Mouse (Mus musculus) hindbrain, embryonic 12.5 days (tissue): ENCODE data around the gene Larp7. TPM values are rescaled to one million over a fixed set of nuclear protein-coding genes. Genes with fewer than 3 reads are reported as not detected.
A peak's percentile ranks its signal among the peaks of the same experiment; 100 is the strongest.

ENCODE experiments used
- ATAC-seq: fragments of 200-750 bp; cut with Nextera tagmentation; 2 replicates; pipeline ENCODE4 v1.8.0; 2017; ENCODE audit warnings: moderate TSS enrichment; ENCODE audit not compliant: low FRiP score
- H3K27ac ChIP-seq: fragments of 300-500 bp; sonication (generic); 2 replicates; pipeline ENCODE4 v1.5.1; 2016; ENCODE audit warnings: mild to moderate bottlenecking
- H3K27me3 ChIP-seq: fragments of 300-500 bp; sonication (generic); 2 replicates; pipeline ENCODE4 v1.6.1; 2016; ENCODE audit warnings: mild to moderate bottlenecking
- H3K36me3 ChIP-seq: fragments of 300-500 bp; sonication (generic); 2 replicates; pipeline ENCODE4 v1.6.1; 2016; ENCODE audit warnings: mild to moderate bottlenecking
- H3K4me1 ChIP-seq: fragments of 300-500 bp; sonication (generic); 2 replicates; pipeline ENCODE4 v1.6.1; 2016
- H3K4me2 ChIP-seq: fragments of 300-500 bp; sonication (generic); replicated peaks from 2 replicates; pipeline ENCODE4 v1.6.1; 2016; ENCODE audit warnings: mild to moderate bottlenecking
- H3K4me3 ChIP-seq: fragments of 300-500 bp; sonication (generic); 2 replicates; pipeline ENCODE4 v1.5.1; 2016; ENCODE audit warnings: mild to moderate bottlenecking
- H3K9ac ChIP-seq: fragments of 300-500 bp; sonication (generic); 2 replicates; pipeline ENCODE4 v1.6.1; 2016; ENCODE audit warnings: mild to moderate bottlenecking, moderate library complexity
- H3K9me3 ChIP-seq: fragments of 300-500 bp; sonication (generic); replicated peaks from 2 replicates; pipeline ENCODE4 v1.6.1; 2016; ENCODE audit warnings: mild to moderate bottlenecking
- WGBS: fragments of 180-500 bp; shearing (Covaris S2); methylation state at CpG from one replicate; pipeline ENCODE4 v1.1.7; 2016; 5-methylcytosine and 5-hydroxymethylcytosine counted together
- microRNA counts: library from miRNA; unstranded; fragments of <30 nt; microRNA quantifications from one replicate; lab custom pipeline; 2017
- microRNA-seq: library from miRNA; unstranded; fragments of <30 nt; microRNA quantifications from one replicate; pipeline ENCODE4, GENCODE M21; 2017
- polyA plus RNA-seq: library from polyadenylated mRNA; unstranded; fragments of >200 nt; fragmentation: Nextera tagmentation; extraction: Ambion mirVana; gene quantifications from 2 replicates; pipeline ENCODE4 v1.2.1, GENCODE M21; 2016

The Larp7 gene
- polyA plus RNA-seq, 1 experiment from 2014 or later = 49.8 TPM

DNA sequence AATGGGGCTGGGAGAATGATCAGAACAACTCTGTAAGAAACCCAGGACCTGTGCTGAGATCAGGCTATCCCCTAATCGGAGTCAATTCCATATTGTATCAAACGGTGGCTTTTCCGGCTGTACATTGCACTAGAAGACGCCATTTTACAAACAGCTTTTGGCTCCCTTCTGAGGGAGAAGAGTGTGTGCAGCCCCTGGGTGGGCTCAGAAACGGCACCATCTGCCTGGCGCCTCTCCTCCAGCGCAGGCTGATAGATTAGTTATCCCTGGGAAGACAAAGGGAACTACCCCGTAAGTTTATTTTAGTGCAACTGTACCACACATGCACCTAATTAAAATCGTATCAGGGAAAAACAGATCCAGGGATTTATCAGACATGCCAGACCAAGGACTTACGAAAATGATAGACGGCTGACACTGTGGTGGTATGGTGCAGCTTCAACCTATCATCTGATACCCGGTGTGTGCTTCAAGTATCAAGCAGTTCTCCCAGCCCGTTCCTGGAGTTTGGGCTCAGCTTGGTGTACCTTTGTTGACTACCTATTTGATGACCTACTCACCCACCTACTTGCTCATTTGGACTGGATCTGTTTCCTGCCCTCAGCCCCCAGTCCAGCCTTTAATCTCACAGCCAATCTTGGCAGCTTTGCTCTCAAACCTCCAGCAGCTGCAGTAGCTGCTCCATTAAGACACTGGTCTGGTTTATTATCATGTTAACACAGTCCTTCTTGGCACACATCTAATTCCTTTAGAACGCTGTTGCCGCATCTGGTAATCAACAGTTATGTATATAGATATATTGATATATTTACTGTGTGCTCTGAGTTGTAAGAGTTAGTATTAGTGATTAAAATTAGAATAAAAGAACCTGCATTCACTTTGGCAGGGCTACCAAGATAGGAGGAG is 45.0 kb downstream of the Larp7 start:
- no peak overlapping the region for H3K4me2 ChIP-seq
- H3K4me3 ChIP-seq = no peak overlapping the region
- H3K27ac ChIP-seq = no peak overlapping the region
- 81% methylated on average over 15 of the region's 15 CpGs for WGBS
- H3K9ac ChIP-seq = no peak overlapping the region
- no peak for ATAC-seq
- no peaks in the 10 kb centered on the region for H3K27me3 ChIP-seq
- H3K36me3 ChIP-seq = no peaks in the 10 kb centered on the region
- H3K9me3 ChIP-seq = no peaks in the 10 kb centered on the region
- H3K4me1 ChIP-seq = no peaks in the 10 kb centered on the region

- peak within 1 kb of the TSS; percentile 78 for H3K9ac ChIP-seq
- under 1% methylated on average over 46 of the region's 62 CpGs for WGBS
- peak within 1 kb of the TSS; percentile 100 for H3K4me2 ChIP-seq
- peaks cover 9% of the 10 kb centered on the region; the same call in 1 of the 2 replicates for H3K4me1 ChIP-seq
- H3K9me3 ChIP-seq = no peaks in the 10 kb centered on the region
- no peaks in the 10 kb centered on the region for H3K36me3 ChIP-seq
- peak within 1 kb of the TSS; percentile 69 for H3K4me3 ChIP-seq
- peak; percentile 70 for ATAC-seq
- 0 out of 2 replicates have a peak within 1 kb of the TSS, but pooled peaks have one; percentile 60 for H3K27ac ChIP-seq
- H3K27me3 ChIP-seq = peaks cover 17% of the 10 kb centered on the region
Measured at GRCm38 (mm10) chr3:127498742-127499400, 54.3 kb downstream of the Larp7 start, which contains the start of gene Ank2. Gene Ank2 (minus strand): TSS chr3:127499350.

DNA sequence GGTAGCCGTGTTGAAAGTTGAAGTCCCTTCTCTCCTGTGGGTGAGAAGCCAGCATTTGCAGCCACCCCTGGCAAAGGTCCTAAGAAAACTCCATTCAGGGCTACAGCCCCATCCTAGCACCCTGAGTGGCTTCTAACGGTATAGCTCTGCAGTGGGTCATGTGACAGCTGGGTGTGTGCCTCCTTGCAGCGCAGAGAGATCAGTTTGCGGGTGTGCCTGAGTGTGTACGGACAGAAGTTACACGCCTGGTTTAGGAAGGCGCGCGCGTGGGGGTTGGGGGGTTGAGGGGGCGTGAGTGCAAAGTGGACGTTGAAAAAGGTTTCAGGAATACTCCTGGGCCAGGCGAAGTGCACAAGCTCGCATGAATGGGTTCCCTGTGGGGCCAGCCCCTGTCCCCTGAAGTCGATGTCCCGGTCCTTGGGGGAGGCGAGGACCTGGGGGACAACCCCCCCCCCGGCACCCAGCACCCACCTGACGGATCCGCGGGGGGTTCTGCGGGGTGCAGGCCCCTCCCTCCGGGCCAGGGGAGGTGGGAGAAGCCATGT is 54.9 kb downstream of the Larp7 start:
- Histone ChIP-seq H3K9me3 (no peaks in the 10 kb centered on the region), H3K27me3 (peaks cover 17% of the 10 kb centered on the region), H3K4me2 (peak overlapping the region; percentile 100), H3K27ac (0 out of 2 replicates have a peak overlapping the region, but pooled peaks have one; percentile 60), H3K36me3 (no peaks in the 10 kb centered on the region), H3K4me1 (peaks cover 9% of the 10 kb centered on the region; the same call in 1 of the 2 replicates), H3K9ac (peak overlapping the region; percentile 78), H3K4me3 (peak overlapping the region; percentile 69)
- ATAC-seq = peak; percentile 88
- WGBS = 2% methylated on average over 23 of the region's 23 CpGs

GRCm38 (mm10) chr3:127492663-127493062 is 60.5 kb downstream of the Larp7 start:
- ATAC-seq = no peak
- H3K4me1 ChIP-seq = no peaks in the 10 kb centered on the region
- no peak overlapping the region for H3K4me2 ChIP-seq
- no peaks in the 10 kb centered on the region for H3K36me3 ChIP-seq
- no peak overlapping the region for H3K9ac ChIP-seq
- 85% methylated on average over 3 of the region's 3 CpGs for WGBS
- H3K27ac ChIP-seq = no peak overlapping the region
- no peaks in the 10 kb centered on the region for H3K9me3 ChIP-seq
- H3K27me3 ChIP-seq = no peaks in the 10 kb centered on the region
- no peak overlapping the region for H3K4me3 ChIP-seq

- Histone ChIP-seq H3K9ac (no peak overlapping the region), H3K4me1 (peaks cover 5% of the 10 kb centered on the region; the same call in 1 of the 2 replicates), H3K36me3 (no peaks in the 10 kb centered on the region), H3K9me3 (no peaks in the 10 kb centered on the region), H3K27ac (no peak overlapping the region), H3K4me3 (no peak overlapping the region), H3K27me3 (no peaks in the 10 kb centered on the region), H3K4me2 (no peak overlapping the region)
- ATAC-seq = no peak
- 71% methylated on average over 7 of the region's 7 CpGs for WGBS
Measured at GRCm38 (mm10) chr3:127487302-127487701, 65.8 kb downstream of the Larp7 start.

MicroRNAs encoded within 50 kb of the gene (microRNA counts, 519-probe panel; counts per million panel counts)
- microRNA mmu-miR-302a (lab: Ali Mortazavi, UCI) (3,123 counts per million, percentile 70 among the panel's probes with 10 or more counts), microRNA mmu-miR-302b (lab: Ali Mortazavi, UCI) (470 counts per million, percentile 58 among the panel's probes with 10 or more counts), microRNA mmu-miR-302c (lab: Ali Mortazavi, UCI) (470 counts per million, percentile 58 among the panel's probes with 10 or more counts), microRNA mmu-miR-302d (lab: Ali Mortazavi, UCI) (4,008 counts per million, percentile 82 among the panel's probes with 10 or more counts), microRNA mmu-miR-367 (lab: Ali Mortazavi, UCI) (3,178 counts per million, percentile 71 among the panel's probes with 10 or more counts)

Small RNA genes lying within 50 kb of the gene (microRNA-seq; reads per million reads assigned to microRNA genes)
- 1,312 reads per million, percentile 77 among the genes with 10 or more reads in this experiment for gene Mir302a
- 723 reads per million, percentile 71 among the genes with 10 or more reads in this experiment for gene Mir302b
- gene Mir302c = 130 reads per million, percentile 50 among the genes with 10 or more reads in this experiment
- gene Mir302d = 1,077 reads per million, percentile 75 among the genes with 10 or more reads in this experiment
- not detected for gene Mir367

Other genes with a start within 250 kb of the Larp7 start
- gene Ank2, start 54.0 kb downstream of the Larp7 start, polyA plus RNA-seq = 131 and 138 TPM in 2 replicates
- 9.7 and 10.8 TPM in 2 replicates for gene Zgrf1, start 140 bp upstream of the Larp7 start, polyA plus RNA-seq
- 43.9 and 48.7 TPM in 2 replicates for gene Neurog2, start 79.8 kb upstream of the Larp7 start, polyA plus RNA-seq
- gene Alpk1, start 227.2 kb upstream of the Larp7 start, polyA plus RNA-seq = 1.5 and 1.6 TPM in 2 replicates
- 3.4 and 3.7 TPM in 2 replicates for gene Tifa, start 236.5 kb upstream of the Larp7 start, polyA plus RNA-seq